Mouse (Mus musculus) cerebellum, postnatal 25 days (tissue): ENCODE results near the gene Bivm.
A peak's percentile ranks its signal among the peaks of the same experiment; 100 is the strongest.

Experiments
- DNase-seq, 2 experiments: peaks; one replicate each; pipeline ENCODE4 v3.0.0; 2021; ENCODE audit warnings: mixed read lengths in 2 of 2

The Bivm gene

GRCm38 (mm10) chr1:44118239-44119054 is at the start of gene Bivm, which contains the start of gene Kdelc1:
Bivm (plus strand) TSS chr1:44118957.
Kdelc1 (minus strand) TSS chr1:44118808.
- peak; percentile 86 to 90 for DNase-seq

GRCm38 (mm10) chr1:44101448-44102225 is 17.1 kb upstream of the Bivm start:
- DNase-seq: peak; percentile 31 to 38

GRCm38 (mm10) chr1:44102259-44102717 is 16.5 kb upstream of the Bivm start, which contains the start of gene Tex30:
Tex30 (minus strand) TSS chr1:44102441.
- peak; percentile 93 to 96 for DNase-seq

- DNase-seq: no peak
Measured at GRCm38 (mm10) chr1:44102939-44103338, 15.8 kb upstream of the Bivm start.

- DNase-seq: no peak
Measured at GRCm38 (mm10) chr1:44117571-44117970, 1.2 kb upstream of the Bivm start.

- peak; percentile 84 to 87 for DNase-seq
Measured at GRCm38 (mm10) chr1:44119201-44120073, 680 bp downstream of the Bivm start.

- DNase-seq: no peak
Measured at GRCm38 (mm10) chr1:44120074-44120406, 1.3 kb downstream of the Bivm start.

GRCm38 (mm10) chr1:44122256-44122655 is 3.5 kb downstream of the Bivm start:
- no peak for DNase-seq

GRCm38 (mm10) chr1:44125590-44125989 is 6.8 kb downstream of the Bivm start:
- no peak for DNase-seq

GRCm38 (mm10) chr1:44129929-44130581 is 11.3 kb downstream of the Bivm start:
- DNase-seq: no peak

- DNase-seq: no peak
Measured at GRCm38 (mm10) chr1:44140232-44140631, 21.5 kb downstream of the Bivm start.

- DNase-seq: no peak
Measured at GRCm38 (mm10) chr1:44142747-44143146, 24.0 kb downstream of the Bivm start.

- peak; percentile 85 to 88 for DNase-seq
Measured at GRCm38 (mm10) chr1:44147563-44148381, 29.0 kb downstream of the Bivm start, which contains the start of gene Ercc5. Ercc5 (plus strand) TSS chr1:44147744.

- DNase-seq: no peak
Measured at GRCm38 (mm10) chr1:44148706-44149105, 29.9 kb downstream of the Bivm start.

- no peak for DNase-seq
Measured at GRCm38 (mm10) chr1:44155287-44155686, 36.5 kb downstream of the Bivm start.

- DNase-seq: no peak
Measured at GRCm38 (mm10) chr1:44158317-44158716, 39.6 kb downstream of the Bivm start.

GRCm38 (mm10) chr1:44161818-44162217 is 43.1 kb downstream of the Bivm start:
- DNase-seq: no peak

GRCm38 (mm10) chr1:44162389-44162788 is 43.6 kb downstream of the Bivm start:
- no peak for DNase-seq

GRCm38 (mm10) chr1:44167859-44168383 is 49.2 kb downstream of the Bivm start:
- DNase-seq: no peak

- DNase-seq: no peak
Measured at GRCm38 (mm10) chr1:44172656-44173055, 53.9 kb downstream of the Bivm start.

- no peak for DNase-seq
Measured at GRCm38 (mm10) chr1:44173903-44174302, 55.1 kb downstream of the Bivm start.
